Mouse (Mus musculus) ovary, postnatal 10 days (tissue): ENCODE results near the gene Lsm4.

ENCODE experiments used
- DNase-seq: peaks from one replicate; pipeline ENCODE4 v3.0.0; 2022; ENCODE audit warnings: low spot score

The Lsm4 gene

DNA sequence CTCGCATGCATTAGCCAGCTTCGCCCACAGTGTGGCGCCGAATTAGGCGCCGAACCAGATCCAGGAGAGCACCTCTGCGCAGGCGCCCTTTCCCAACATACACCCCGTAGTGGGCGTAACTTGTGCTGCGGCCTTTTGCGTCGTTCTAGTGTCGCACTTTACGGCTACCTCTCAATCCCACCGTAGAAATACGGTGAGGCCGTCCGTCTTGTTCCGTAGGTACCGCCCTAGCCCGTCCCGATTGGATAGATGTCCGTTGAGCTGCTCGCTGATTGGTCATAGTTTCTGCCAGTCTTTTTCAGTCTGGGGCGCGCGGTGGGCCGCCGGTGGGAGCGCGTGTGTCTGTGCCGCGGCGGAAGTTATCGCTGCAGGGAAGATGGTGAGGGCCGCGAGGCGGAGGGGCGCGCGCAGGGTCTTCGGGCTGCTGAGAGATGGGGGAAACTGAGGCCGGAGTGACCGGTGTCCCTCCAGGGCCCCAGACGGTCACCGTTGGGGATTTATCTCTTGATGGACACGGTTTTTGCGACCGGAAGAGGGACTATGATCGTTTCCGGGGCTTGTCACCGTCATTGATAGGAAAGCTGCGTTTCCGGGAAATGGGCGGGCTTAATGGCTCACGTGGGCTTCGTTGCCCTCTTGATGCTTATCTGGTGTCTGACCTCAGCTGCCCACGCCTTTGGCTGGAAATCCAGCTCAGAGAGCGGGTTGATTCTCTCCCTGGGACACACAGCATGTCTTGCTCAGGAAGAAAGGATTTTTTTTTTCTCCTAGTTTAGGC, at the start of gene Lsm4:
Gene Lsm4, plus strand, starts transcription at position 170 of the 778 bp plus-strand sequence.
- peak; percentile 96 for DNase-seq

DNA sequence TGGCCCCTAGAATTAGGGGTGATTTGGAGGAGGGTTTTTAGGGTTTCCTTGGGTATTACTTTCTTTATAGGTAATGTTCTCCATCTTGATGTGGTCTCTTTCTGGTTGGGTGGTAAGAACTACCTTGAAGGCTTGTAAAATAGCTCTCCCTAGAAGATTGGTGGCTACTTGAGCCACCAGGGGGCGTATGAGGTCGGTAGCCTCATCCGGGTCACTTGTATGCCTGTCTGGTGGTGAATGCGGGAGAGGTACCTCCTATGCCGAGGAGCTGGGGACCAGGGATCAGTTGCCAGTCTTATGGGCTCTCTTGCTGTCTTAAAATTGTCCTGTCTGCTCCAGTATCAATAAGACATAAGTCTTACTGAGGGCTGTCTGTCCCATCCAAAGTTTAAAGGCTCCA, 47.9 kb upstream of the Lsm4 start:
- no peak for DNase-seq

DNA sequence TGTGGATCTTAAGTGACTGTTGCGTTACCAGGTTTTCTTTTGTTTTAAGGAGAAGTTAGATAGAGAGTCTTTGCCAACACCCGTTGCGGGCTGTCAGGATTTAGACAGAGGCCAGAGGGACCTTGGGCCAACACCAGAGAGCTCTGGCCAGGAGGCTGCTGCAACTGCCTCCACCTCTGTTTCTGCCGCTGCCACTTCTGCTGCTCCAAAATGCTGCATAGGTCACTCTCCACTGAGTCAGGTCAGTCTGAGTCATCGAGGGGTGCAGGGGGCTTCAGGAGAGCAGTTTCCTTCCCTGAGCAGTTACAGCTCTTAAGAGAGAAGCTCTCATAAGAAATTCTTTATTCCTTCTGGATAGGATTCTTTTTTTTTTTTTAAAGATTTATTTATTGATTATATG, 46.0 kb upstream of the Lsm4 start:
- DNase-seq: no peak

DNA sequence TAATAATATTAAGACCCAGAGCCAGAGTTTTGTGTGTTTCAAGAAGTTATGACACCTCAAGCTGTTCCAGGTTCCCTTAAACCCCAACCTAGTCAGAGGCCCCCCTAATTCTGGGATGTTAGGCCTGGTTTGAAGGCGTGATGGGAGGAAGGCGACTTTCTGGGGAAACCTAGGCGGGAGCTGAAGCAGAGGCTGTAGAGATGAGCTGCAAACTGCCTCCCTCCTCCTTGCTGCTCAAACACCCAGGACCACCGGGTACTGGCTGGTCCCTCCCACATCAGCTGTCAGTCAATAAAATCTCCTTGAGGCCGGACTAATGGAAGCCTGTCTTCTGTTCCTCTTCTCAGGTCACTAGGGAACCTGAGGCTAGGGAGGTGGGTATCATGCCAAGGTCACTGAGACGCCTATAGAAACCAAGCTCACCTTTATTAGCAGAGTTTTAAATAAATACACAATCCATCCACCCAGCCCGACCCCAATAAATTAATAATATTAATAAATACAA, 44.0 kb upstream of the Lsm4 start:
- DNase-seq: no peak

DNA sequence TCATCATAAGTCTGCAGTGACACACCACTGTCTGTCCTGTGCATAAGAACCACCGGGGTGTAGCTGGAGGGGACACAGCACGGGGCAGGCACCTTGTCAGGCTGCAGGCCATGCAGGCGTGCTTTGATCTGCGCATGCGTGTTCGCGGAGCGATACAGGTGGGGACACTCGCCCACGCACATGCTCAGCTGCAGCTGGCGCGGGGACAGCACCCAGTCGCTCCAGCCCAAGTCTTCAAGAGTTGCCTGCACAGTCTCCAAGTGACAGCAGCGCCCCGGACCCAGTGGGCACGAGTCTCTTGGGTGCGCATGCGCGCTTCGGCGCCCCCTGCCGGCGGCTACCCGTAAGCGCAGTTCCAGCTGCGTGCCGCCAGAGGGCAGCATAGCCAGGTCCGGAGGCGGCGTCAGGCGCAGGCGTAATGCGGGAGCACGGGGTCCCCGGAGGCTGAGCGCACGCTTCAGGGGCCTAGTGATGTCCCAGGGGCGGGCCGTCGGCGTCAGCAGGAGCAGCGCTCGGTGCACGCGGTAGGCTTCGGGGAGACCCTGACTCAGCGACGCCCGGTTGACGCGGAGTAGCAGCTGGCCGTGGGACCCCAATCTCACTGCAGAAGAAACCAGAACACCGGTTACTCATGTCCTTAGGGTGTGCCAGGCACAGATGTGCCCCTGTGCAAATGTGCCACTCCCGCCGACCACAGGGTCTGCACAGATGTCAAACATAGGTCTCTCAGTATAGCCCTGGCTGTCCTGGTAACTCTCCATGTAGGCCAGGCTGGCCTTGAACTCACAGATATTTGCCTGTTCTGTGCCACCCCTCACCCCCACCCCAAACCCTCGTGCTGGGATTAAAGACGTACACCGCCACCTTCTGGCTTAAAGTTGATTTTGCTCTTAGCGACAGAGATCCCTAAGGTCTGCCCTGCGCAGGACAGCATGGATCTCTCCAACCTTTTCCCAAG, 43.2 kb upstream of the Lsm4 start:
- DNase-seq: peak; percentile 83

DNA sequence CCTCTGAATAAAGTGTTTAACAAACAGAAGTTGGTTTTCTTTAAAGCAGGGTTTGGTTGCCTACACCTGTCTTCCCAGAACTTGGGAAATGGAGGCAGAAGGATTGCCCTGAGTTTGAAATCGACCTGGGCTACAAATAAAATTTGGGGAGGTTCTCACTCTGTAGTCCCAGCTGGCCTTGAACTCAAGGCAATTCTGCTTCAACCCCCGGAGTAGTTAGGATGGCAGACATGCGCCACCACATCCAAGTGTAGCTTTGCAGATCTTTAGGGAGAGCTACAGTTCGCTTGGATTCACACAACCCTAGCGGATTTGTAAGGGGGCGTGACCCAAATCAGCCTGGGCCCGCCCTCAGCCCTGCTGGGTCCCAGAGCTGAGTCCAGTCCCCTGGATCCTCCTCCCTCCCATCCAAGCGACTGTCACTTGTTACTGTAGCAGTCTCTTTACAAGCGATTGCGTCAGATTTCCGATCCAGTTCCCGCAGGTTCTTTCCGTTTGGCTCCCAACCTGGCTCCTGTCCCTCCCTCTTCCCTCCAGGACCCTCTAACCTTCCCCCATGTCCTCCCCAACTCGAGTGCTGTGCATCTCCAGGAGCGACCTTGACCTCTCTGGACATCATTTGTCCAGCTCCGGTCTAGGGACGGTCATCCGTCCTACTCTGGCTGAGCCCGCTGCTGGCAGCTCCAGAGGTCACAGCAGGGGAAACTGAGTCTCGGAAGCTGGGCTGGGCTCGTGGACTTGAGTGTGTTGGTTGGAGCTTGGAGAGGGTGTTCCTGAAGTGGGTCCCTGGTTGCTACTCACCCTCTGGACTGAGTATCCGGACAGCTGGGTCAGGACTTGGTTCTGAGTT, 42.3 kb upstream of the Lsm4 start:
- DNase-seq: no peak

DNA sequence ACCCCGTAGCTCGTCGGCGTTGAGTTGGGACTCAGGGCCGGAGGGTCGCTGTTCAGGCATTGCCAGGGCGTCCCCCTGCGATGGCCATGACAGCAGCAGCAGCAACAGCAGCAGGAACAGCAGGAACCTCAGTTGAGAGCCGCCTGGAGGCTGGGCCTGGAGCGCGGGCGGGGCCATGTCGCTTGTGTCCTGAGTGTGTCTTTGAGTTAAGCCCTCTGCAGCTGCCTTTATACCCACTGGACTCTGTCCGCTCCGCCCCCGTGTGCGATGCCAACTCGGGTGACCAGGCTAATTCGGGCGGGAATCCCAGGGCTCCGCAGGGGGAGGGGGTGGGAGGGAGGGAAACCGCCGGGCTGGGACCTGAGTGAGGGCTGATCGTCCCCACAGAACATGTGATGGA, 41.6 kb upstream of the Lsm4 start:
- DNase-seq: no peak

DNA sequence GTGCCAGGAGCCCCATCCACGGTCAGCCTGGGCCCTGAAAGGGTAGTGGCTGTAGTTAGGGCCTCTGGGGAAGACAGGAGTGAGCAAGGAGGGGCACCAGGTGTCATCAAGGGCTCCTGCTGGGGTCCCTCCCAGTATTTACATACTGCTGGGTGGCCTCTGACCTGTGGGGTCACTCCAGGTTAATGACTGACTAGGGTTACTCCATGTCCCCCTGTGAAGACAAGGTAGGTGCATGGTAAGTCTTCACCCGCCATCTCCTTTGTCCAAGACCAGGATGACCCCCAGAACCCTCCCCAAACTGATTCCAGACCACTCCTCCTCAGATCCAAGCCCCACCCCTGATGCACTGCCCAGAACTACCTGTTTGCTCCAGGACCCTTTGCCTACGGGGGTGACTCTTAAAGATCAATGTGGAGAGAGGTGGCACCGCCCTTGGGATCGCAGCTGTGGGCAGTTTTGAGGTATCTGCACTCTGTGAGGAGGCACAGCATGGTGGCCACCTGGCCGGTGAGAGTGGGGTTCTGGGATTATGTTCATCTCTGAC, 40.6 kb upstream of the Lsm4 start, which contains the start of gene Gdf15:
Gene Gdf15, minus strand, starts transcription at position 111 of the 547 bp plus-strand sequence.
- DNase-seq: no peak

DNA sequence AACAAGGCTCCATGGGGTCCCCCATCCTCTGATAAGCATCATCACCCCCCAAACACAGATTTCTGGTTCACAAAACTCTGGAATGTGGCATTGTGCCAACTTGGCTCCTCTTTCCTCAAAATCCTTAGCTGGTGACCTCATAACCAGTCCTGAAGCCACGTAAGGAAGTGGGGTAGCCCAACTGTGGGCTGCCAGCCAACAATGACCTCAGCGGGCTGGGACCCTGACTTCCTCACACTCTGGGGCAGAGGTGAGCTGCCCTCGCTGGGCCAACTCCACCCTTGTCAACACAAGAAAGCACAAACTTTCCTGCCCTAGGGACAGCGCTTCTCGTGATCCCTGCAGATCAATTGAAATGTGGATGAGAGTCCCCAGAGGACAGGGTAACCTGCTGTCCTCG, 39.0 kb upstream of the Lsm4 start:
- DNase-seq: no peak

DNA sequence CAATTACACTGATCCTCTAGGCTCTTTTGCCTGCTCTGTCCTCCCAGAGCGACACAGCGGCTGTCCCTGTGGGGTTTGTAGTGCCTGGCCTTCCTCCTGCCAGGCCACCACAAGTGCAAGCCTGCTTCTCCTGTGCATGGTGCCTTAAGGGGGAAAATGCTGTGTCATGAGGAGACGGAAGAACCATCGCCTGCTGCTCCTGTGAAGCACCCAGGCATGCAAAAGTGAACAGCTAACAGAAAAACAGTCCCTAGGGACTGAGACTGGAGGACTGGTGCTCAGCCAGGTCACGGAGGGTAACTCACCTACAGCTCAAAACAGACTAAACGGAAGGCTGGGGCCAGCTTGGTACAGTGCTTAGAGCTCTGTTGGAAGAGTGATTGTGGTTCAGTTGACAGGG, 37.5 kb upstream of the Lsm4 start:
- DNase-seq: no peak

DNA sequence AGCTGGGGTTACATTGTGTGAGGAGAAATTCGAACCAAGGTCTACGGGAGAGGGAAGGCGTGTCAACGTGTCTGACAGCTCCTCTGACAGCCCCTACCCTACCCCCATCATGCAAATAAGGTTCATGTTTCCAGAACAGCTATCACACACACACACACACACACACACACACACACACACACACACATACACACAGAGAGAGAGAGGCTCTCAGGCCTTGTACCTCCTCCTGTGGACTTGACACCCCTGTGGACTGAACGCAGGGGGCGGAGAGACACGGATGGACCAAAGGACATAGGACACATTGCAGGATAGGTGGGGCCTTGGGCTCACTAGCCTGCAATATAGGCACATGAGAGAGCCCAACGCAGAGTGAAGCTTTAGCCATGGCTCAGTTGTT, 36.2 kb upstream of the Lsm4 start:
- DNase-seq: no peak

DNA sequence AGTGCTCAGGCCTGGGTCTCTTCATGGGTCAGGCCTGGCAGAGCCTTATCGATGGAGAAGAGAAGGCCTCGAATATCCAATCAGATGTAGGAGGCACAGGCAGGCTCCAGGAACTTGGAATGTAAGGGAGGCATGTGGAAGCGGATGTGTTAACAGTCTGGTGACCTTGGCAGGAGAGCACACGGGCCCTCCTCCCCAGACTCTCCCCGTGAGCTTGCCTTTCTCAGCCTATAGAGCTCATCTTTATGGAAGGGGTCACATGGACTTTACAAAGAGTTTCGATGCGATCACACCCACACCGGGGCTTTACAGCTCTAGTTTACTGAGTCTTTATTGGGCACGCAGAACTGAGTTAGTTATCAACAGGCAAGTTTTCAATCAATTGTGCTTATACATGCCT, 34.3 kb upstream of the Lsm4 start:
- DNase-seq: no peak

DNA sequence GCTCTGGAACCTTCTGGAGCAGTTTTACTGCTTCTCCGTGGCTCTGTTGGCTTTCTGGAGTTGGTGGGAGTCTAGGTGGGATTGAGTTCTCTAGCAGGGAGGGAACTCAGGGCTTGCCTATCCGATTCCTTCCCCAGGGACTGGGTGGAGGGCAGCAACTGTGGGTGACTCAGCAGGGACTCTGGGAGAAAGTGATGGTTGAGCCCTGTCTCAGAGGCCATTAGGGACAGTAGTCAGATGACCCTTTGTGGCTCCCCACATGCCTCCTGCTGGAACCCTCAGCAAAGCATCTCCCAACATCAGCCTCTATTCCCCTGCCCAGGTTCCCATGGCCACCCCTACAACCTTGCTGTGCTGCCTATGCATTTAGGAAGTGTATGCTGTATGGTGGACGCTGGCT, 30.0 kb upstream of the Lsm4 start:
- DNase-seq: no peak

DNA sequence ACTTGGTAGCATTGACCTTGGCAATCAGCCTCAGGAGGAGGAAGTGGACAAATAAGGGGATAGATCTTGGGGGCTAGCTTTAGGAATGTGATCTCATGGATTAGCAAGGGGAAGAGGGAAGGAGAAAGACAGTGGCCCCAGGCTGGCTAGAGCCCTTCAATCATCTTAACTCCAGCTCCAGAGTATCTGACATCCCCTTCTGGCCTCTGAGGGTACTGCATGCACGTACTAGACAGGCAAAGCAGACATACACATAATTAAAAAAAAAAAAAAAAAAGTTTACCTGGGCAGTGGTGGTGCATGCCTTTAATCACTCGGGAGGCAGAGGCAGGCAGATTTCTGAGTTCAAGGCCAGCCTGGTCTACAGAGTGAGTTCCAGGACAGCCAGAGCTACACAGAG, 29.0 kb upstream of the Lsm4 start:
- DNase-seq: no peak

DNA sequence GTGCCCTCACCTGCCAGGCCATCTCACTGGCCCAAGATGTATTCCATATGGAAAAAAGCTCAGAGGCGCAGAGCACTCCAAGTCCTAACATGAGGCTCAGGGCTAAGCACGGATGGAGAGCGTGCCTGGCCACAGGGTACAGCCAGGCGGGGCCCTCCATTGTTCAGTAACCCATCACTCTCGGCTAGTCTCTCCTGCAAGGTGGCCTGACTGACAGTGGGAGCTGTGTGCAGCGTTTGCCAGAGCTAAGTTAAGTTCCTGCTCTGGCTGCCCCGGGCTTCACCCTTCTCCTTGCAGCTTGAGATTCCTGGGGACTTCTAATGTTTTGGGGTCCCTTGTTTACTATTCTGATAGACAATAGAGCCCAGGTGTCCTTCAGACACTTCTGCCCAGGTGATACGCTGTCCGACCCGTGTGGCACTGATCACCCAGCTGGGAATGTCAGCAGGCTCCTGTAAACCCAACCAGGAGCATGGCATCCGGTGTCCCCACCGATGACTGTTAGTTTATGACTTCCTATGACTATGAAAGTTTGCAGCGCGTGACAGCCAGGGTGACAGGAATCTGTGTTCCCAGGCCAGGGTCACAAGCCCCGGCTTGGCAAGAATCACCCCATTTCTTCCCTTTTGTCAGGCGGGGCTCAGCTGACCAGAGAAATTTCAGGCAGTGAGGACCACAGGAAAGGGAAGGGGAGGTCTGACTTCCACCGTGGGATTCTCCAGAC, 27.4 kb upstream of the Lsm4 start:
- DNase-seq: no peak

DNA sequence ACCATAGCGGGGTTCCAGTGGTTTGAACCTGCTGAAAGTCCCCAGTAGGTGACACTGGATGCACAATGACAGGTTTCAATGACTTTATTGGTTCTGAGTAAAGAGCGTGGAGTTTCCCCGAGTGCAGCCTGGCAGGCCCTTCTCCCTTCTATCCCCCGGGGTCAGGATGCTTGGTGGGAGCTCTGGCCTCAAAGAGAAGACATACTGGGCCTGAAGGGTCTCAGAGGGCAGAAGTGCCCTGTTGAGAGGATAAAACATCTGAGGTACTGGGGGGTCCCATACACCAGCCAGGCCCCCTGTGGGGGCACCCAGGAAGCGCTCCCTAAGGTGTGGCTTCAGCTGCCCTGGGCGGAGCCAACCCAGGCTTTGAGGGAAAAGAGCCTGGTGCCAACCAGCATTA, 26.7 kb upstream of the Lsm4 start:
- no peak for DNase-seq

DNA sequence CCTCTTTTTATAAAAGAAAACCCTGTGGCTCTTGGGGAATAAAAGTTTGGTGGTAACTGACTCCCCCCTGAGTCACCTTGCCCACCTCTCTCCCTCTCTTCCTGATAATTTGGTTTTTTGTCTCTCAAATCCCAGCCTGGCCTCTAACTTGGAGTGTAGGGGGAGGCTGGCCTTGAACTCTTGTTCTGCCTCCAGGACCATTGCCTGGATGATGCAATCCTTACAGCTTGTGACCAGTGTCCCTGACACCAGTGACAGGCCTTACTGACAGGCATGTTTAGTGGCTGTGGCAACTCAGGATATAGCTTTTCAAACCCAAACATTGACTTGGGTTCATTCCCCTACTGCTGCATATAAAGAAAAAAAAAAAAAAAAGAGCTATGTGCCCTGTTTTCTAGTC, 26.3 kb upstream of the Lsm4 start:
- DNase-seq: no peak

DNA sequence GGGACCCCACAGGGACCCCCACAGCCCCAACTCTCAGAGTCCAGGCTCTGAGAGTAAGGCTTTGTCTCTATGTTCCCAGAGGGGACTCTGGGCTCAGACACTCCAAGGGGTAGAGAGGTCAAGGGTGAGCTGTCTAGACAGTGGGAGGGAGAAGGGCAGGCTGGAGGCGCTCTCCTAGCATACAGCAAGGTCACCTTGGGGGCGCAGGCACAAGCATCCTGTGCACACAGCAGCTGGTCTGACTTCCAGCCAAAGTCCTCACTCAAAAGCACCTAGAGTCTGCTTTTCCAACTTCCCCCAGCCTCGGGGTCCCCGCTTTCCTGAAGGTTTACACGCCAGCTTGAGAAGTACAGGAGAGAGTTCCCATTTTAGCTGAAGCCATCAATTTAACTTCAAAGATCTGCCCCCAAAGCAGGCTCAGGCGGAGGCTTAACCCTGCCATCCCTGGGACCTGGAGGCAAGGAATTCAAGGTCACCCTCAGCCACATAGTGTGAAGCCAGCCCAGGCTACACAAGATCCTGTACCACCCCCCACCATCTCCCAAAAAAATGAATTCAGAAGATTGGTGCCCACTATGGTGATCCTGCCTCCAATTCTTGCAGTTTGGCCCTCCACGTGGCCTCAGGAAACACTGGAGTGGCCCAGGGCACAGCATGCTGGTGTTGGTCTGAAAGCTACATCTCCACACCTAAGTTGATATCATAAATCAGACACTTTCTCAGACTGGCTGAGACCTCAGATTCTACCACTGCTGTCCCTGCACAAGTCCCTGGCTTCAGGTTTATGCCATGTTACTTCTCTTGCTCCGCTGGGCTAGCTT, 25.5 kb upstream of the Lsm4 start:
- no peak for DNase-seq

DNA sequence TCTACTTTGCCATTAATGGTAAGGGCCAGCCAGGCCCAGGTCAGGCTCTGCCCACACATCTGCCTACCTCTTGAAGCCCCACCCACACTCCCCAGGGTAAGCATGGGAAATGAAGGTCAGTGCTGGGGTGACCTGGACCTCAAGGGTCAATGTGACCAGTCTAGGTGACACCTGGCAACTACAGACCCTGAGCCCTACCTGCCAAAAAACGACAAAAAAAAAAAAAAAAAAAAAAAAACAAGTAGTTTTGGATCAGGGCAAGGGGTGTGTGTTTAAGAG, 24.9 kb upstream of the Lsm4 start:
- no peak for DNase-seq

DNA sequence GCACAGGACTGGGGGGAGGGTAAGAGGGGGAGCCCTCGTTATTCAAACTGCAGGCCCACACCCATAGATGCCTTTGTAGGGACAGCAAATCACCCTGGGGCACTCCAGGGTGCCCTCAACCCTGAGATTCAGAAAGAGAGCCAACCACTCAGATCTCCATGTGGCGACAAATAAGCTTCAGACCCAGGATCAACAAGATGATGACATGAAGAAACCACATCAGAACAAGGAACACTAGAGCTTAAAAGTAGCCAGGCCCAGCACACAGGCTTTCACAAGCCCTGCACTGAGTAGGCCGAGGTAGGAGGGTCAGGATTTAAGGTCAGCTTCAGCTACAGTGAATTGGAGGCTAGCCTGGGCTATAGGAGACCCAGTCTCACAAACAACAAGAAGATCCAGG, 24.1 kb upstream of the Lsm4 start:
- no peak for DNase-seq
